Mouse (Mus musculus) G1E (cell line): ENCODE data around the gene Lama5. TPM values are rescaled to one million over a fixed set of nuclear protein-coding genes. Genes with fewer than 3 reads are reported as not detected.

ENCODE experiments used
- ATAC-seq: 2 replicates; pipeline ENCODE4 v1.8.0; 2016; ENCODE audit warnings: mild to moderate bottlenecking; ENCODE audit not compliant: insufficient number of reproducible peaks, poor library complexity, low FRiP score, severe bottlenecking; ENCODE audit errors: extremely low read depth
- DNase-seq: peaks from one replicate; pipeline ENCODE4 v3.0.0; 2012; ENCODE audit warnings: low spot score
- H3K27me3 ChIP-seq: 2 replicates; pipeline ENCODE4 v1.6.1; 2012; ENCODE audit warnings: mild to moderate bottlenecking, low read length, inconsistent platforms; ENCODE audit not compliant: insufficient read depth
- H3K36me3 ChIP-seq: replicated peaks from 2 replicates; pipeline ENCODE3; 2012; ENCODE audit warnings: mild to moderate bottlenecking, inconsistent platforms
- H3K4me1 ChIP-seq: 2 replicates; pipeline ENCODE4 v1.6.1; 2012; ENCODE audit warnings: low read depth, low read length, inconsistent platforms, mixed read lengths; ENCODE audit not compliant: insufficient read depth
- H3K4me3 ChIP-seq: 2 replicates; pipeline ENCODE4 v1.5.1; 2012; ENCODE audit warnings: low read depth, mild to moderate bottlenecking, inconsistent platforms, low read length, moderate library complexity, mixed read lengths
- H3K9me3 ChIP-seq: replicated peaks from 2 replicates; pipeline ENCODE4 v1.6.1; 2012; ENCODE audit warnings: inconsistent platforms
- CTCF ChIP-seq: IDR thresholded peaks from 2 replicates; pipeline ENCODE4 v1.5.1; 2012; ENCODE audit warnings: low read depth, low read length, inconsistent platforms, mixed read lengths
- GATA1 ChIP-seq: IDR thresholded peaks from 2 replicates; pipeline ENCODE4 v1.6.1; 2012; ENCODE audit warnings: borderline replicate concordance, low read length, inconsistent platforms, mixed read lengths
- GATA2 ChIP-seq: IDR thresholded peaks from 2 replicates; pipeline ENCODE4 v1.6.1; 2012; ENCODE audit warnings: low read depth, low read length, inconsistent platforms, borderline replicate concordance
- POLR2AphosphoS5 ChIP-seq: IDR thresholded peaks from 2 replicates; pipeline ENCODE4 v1.6.1; 2012; ENCODE audit warnings: low read depth, low read length, inconsistent platforms; ENCODE audit not compliant: insufficient replicate concordance
- TAL1 ChIP-seq: conservative IDR thresholded peaks from 2 replicates; pipeline ENCODE4 v1.6.1; 2012; ENCODE audit warnings: low read depth, low read length, inconsistent platforms, mixed read lengths
- polyA plus RNA-seq: library from polyadenylated mRNA; stranded (reverse); fragments of >175 nt; gene quantifications from 2 replicates; pipeline ENCODE4 v1.2.3, GENCODE M21; 2012
- total RNA-seq, 2 experiments: library from RNA; stranded (forward) in 1 of 2; stranded (reverse) in 1 of 2; fragments of 200-1000 nt in 1 of 2; fragments of >200 nt in 1 of 2; fragmentation: Nextera tagmentation in 1 of 2; gene quantifications; 2 replicates each; pipeline ENCODE4 v1.2.3; 2014 to 2017

Lama5 gene
- total and polyA plus RNA-seq, 3 experiments: 25.4 to 99.6 (median 69.2) TPM

DNA sequence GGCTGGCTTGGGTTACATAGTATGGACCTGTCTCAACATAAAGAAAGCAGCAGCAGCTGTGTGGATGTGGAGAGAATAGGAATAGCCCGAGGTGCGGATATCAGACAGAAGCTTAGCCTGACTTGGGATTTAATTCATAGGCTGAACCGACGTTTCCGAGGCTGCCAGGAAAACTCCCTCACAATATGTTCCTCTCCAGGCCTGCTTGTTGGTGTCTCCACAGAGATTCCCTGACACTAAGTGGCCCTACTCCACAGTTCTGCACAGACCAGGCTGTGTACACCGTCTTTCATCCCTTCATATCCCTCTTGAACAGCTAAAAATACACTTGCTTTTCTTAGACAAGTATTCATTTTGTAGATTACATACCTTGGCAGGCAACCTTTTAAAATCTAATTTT lies 78.3 kb downstream of the Lama5 start:
- H3K36me3 ChIP-seq: peaks cover 96% of the 10 kb centered on the region
- no peak for ATAC-seq
- H3K4me1 ChIP-seq: no peaks in the 10 kb centered on the region; the same call in none of the 2 replicates
- TF ChIP-seq CTCF (no peak), GATA2 (no peak), TAL1 (no peak), POLR2AphosphoS5 (no peak), GATA1 (no peak)
- no peaks in the 10 kb centered on the region for H3K9me3 ChIP-seq
- no peak overlapping the region for H3K4me3 ChIP-seq
- no peaks in the 10 kb centered on the region for H3K27me3 ChIP-seq
- no peak for DNase-seq

DNA sequence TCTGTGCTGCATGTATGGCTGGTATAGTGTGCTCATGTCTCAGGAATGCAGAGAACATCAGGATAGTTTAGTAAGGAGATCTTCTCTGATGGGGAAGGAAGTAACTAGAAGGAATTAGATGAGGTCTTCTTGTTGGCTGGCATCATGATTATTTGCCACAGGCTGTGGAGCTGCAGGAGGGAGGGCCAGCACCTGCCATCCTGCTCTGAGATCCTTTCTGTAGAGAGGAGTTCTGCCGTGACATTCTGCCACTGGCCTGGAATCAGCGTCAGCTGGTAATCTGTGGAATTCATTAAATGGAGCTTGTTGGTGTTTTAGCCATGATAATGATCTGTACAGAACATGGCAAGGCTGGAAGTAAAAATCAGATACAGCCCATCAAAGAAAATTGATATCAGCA lies 79.6 kb downstream of the Lama5 start:
- Histone ChIP-seq H3K4me1 (no peaks in the 10 kb centered on the region; the same call in none of the 2 replicates), H3K9me3 (no peaks in the 10 kb centered on the region), H3K27me3 (no peaks in the 10 kb centered on the region), H3K4me3 (no peak overlapping the region), H3K36me3 (peaks cover 96% of the 10 kb centered on the region)
- TF ChIP-seq POLR2AphosphoS5 (no peak), TAL1 (no peak), GATA2 (no peak), GATA1 (no peak), CTCF (no peak)
- DNase-seq (no peak), ATAC-seq (no peak)

DNA sequence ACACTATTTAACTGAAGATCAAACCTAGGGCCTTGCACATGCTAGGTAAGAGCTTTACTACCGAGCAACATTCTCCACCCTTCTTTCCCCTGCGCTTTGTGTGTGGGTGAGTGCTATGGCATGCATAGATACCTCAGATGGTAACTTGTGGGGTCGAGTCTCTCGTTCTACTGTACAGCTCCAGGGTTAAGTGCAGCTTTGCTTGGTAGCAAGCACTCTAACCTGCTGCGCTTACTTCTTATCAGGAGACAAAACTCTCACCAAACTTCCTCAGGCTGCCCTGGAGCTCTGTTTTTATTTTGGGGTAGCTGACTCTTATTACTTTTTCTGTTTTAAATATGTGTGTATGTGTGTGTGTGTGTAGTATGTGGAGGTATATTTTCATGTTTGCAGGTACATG lies 90.2 kb downstream of the Lama5 start:
- no peak for DNase-seq
- no peak for TF ChIP-seq GATA2
- no peak for TF ChIP-seq CTCF
- no peak for TF ChIP-seq POLR2AphosphoS5
- no peak for TF ChIP-seq GATA1
- no peak for TF ChIP-seq TAL1
- no peaks in the 10 kb centered on the region for H3K9me3 ChIP-seq
- peaks cover 62% of the 10 kb centered on the region for H3K36me3 ChIP-seq
- no peak for ATAC-seq
- H3K27me3 ChIP-seq: no peaks in the 10 kb centered on the region
- H3K4me1 ChIP-seq: peaks cover 3% of the 10 kb centered on the region
- H3K4me3 ChIP-seq: no peak overlapping the region

DNA sequence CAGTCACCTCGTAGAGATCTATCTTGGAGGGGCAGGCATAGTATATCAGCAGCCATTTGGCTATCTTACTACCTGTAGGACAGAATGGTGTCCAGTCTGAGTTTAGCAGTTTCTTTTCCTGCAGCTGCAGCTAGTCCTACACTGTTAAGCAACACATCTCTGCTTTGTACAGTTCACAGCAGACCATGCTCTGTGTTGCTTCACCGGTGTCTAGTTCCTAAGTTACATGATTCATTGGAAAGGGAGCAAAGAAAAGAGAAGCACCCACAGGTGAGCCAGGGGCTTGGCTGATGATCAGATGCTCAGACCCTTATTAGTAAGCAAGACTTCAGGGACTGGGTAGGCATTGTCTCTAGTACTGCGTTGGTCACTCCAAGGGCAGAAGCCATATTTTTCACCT lies 91.7 kb downstream of the Lama5 start:
- TF ChIP-seq GATA1: no peak
- no peak for TF ChIP-seq TAL1
- no peak for TF ChIP-seq CTCF
- no peak for TF ChIP-seq GATA2
- TF ChIP-seq POLR2AphosphoS5: no peak
- Histone ChIP-seq H3K4me1 (peaks cover 3% of the 10 kb centered on the region), H3K27me3 (no peaks in the 10 kb centered on the region), H3K9me3 (no peaks in the 10 kb centered on the region), H3K4me3 (no peak overlapping the region), H3K36me3 (peaks cover 53% of the 10 kb centered on the region)
- no peak for ATAC-seq
- DNase-seq: no peak

GRCm38 (mm10) chr2:180133231-180133630 lies 92.4 kb downstream of the Lama5 start:
- ATAC-seq (no peak), DNase-seq (no peak)
- peaks cover 46% of the 10 kb centered on the region for H3K36me3 ChIP-seq
- no peaks in the 10 kb centered on the region for H3K9me3 ChIP-seq
- H3K4me3 ChIP-seq: no peak overlapping the region
- H3K4me1 ChIP-seq: peaks cover 3% of the 10 kb centered on the region
- TF ChIP-seq POLR2AphosphoS5 (no peak), GATA1 (no peak), CTCF (no peak), GATA2 (no peak), TAL1 (no peak)
- no peaks in the 10 kb centered on the region for H3K27me3 ChIP-seq

DNA sequence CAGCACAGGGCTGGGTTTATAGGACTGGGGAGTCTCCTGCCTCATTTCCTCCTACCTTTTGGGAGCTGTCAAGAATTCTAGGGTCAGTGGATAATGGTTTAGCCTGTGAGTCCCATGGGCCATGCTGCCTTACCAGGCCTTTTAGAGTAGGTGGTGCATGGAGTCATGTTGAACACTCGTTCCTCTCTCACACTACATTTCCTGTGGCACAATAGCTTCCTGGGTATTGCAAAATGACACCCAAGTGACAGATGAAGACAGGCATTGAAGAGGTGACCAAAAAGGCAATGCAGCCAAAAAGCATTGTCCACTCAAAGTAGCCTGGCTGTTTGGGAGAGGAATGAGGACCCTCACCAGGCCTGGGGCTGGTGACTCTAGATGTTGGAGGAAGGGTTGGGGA lies 98.0 kb downstream of the Lama5 start:
- no peaks in the 10 kb centered on the region for H3K27me3 ChIP-seq
- ATAC-seq: no peak
- no peak for DNase-seq
- TF ChIP-seq POLR2AphosphoS5: no peak
- no peak for TF ChIP-seq GATA2
- TF ChIP-seq GATA1: no peak
- no peak for TF ChIP-seq CTCF
- TF ChIP-seq TAL1: no peak
- H3K4me1 ChIP-seq: peaks cover 4% of the 10 kb centered on the region; the same call in 1 of the 2 replicates
- H3K9me3 ChIP-seq: no peaks in the 10 kb centered on the region
- no peak overlapping the region for H3K4me3 ChIP-seq
- H3K36me3 ChIP-seq: peaks cover 66% of the 10 kb centered on the region

Other genes with a start within 250 kb of the Lama5 start
- gene Taf4, start 249.2 kb downstream of the Lama5 start, total RNA-seq (2014; fragmentation: Nextera tagmentation): 37.3 and 45.7 TPM in 2 replicates
- gene Taf4, start 249.2 kb downstream of the Lama5 start, total RNA-seq (2017): 9.3 and 14.2 TPM in 2 replicates
- 29.3 and 32.3 TPM in 2 replicates for gene Taf4, start 249.2 kb downstream of the Lama5 start, polyA plus RNA-seq
- 19.9 and 27.5 TPM in 2 replicates for gene Lsm14b, start 200.9 kb downstream of the Lama5 start, total RNA-seq (2014; fragmentation: Nextera tagmentation)
- 39.2 and 41.1 TPM in 2 replicates for gene Lsm14b, start 200.9 kb downstream of the Lama5 start, total RNA-seq (2017)
- gene Lsm14b, start 200.9 kb downstream of the Lama5 start, polyA plus RNA-seq: 44.4 and 57.6 TPM in 2 replicates
- gene Psma7, start 183.4 kb downstream of the Lama5 start, total RNA-seq (2014; fragmentation: Nextera tagmentation): 144 and 148 TPM in 2 replicates
- 305 TPM in 2 replicates for gene Psma7, start 183.4 kb downstream of the Lama5 start, total RNA-seq (2017)
- 81.2 and 94.1 TPM in 2 replicates for gene Psma7, start 183.4 kb downstream of the Lama5 start, polyA plus RNA-seq
- gene Ss18l1, start 183.3 kb downstream of the Lama5 start, total RNA-seq (2014; fragmentation: Nextera tagmentation): 3.7 and 4.3 TPM in 2 replicates
- 3.9 and 4.2 TPM in 2 replicates for gene Ss18l1, start 183.3 kb downstream of the Lama5 start, total RNA-seq (2017)
- 2.4 and 2.5 TPM in 2 replicates for gene Ss18l1, start 183.3 kb downstream of the Lama5 start, polyA plus RNA-seq
- gene Mtg2, start 155.3 kb downstream of the Lama5 start, total RNA-seq (2014; fragmentation: Nextera tagmentation): 11.0 and 12.3 TPM in 2 replicates
- gene Mtg2, start 155.3 kb downstream of the Lama5 start, total RNA-seq (2017): 21.7 and 24.8 TPM in 2 replicates
- gene Mtg2, start 155.3 kb downstream of the Lama5 start, polyA plus RNA-seq: 12.9 and 14.8 TPM in 2 replicates
- not detected in 2 replicates for gene Hrh3, start 121.4 kb downstream of the Lama5 start, total RNA-seq (2014; fragmentation: Nextera tagmentation)
- gene Hrh3, start 121.4 kb downstream of the Lama5 start, total RNA-seq (2017): 0.11 TPM in 1 of 2 replicates, not detected in the other
- gene Hrh3, start 121.4 kb downstream of the Lama5 start, polyA plus RNA-seq: not detected in 2 replicates
- gene Osbpl2, start 106.6 kb downstream of the Lama5 start, total RNA-seq (2014; fragmentation: Nextera tagmentation): 20.9 and 25.6 TPM in 2 replicates
- 24.5 and 25.0 TPM in 2 replicates for gene Osbpl2, start 106.6 kb downstream of the Lama5 start, total RNA-seq (2017)
- 16.3 and 22.0 TPM in 2 replicates for gene Osbpl2, start 106.6 kb downstream of the Lama5 start, polyA plus RNA-seq
- 140 and 155 TPM in 2 replicates for gene Adrm1, start 54.4 kb downstream of the Lama5 start, total RNA-seq (2014; fragmentation: Nextera tagmentation)
- gene Adrm1, start 54.4 kb downstream of the Lama5 start, total RNA-seq (2017): 66.4 and 74.4 TPM in 2 replicates
- 554 and 822 TPM in 2 replicates for gene Adrm1, start 54.4 kb downstream of the Lama5 start, polyA plus RNA-seq
- 629 and 653 TPM in 2 replicates for gene Rps21, start 31.5 kb upstream of the Lama5 start, total RNA-seq (2014; fragmentation: Nextera tagmentation)
- 2,631 and 2,791 TPM in 2 replicates for gene Rps21, start 31.5 kb upstream of the Lama5 start, total RNA-seq (2017)
- 384 and 1,622 TPM in 2 replicates for gene Rps21, start 31.5 kb upstream of the Lama5 start, polyA plus RNA-seq
- gene Cables2, start 47.6 kb upstream of the Lama5 start, total RNA-seq (2014; fragmentation: Nextera tagmentation): 8.7 and 12.1 TPM in 2 replicates
- gene Cables2, start 47.6 kb upstream of the Lama5 start, total RNA-seq (2017): 9.7 and 10.9 TPM in 2 replicates
- 14.5 and 23.6 TPM in 2 replicates for gene Cables2, start 47.6 kb upstream of the Lama5 start, polyA plus RNA-seq
- not detected in 2 replicates for gene Rbbp8nl, start 64.0 kb upstream of the Lama5 start, total RNA-seq (2014; fragmentation: Nextera tagmentation)
- gene Rbbp8nl, start 64.0 kb upstream of the Lama5 start, total RNA-seq (2017): 0.11 TPM in 1 of 2 replicates, not detected in the other
- not detected in 2 replicates for gene Rbbp8nl, start 64.0 kb upstream of the Lama5 start, polyA plus RNA-seq
- gene Gata5, start 108.8 kb upstream of the Lama5 start, total RNA-seq (2014; fragmentation: Nextera tagmentation): not detected in 2 replicates
- 0.11 TPM in 1 of 2 replicates, not detected in the other for gene Gata5, start 108.8 kb upstream of the Lama5 start, total RNA-seq (2017)
- not detected in 2 replicates for gene Gata5, start 108.8 kb upstream of the Lama5 start, polyA plus RNA-seq
- gene Slco4a1, start 230.4 kb upstream of the Lama5 start, total RNA-seq (2014; fragmentation: Nextera tagmentation): not detected in 2 replicates
- 0.11 TPM in 1 of 2 replicates, not detected in the other for gene Slco4a1, start 230.4 kb upstream of the Lama5 start, total RNA-seq (2017)
- gene Slco4a1, start 230.4 kb upstream of the Lama5 start, polyA plus RNA-seq: not detected in 2 replicates